Mouse (Mus musculus): Measurements from ENCODE around the gene Rab3ip. TPM values are rescaled to one million over a fixed set of nuclear protein-coding genes. Genes with fewer than 3 reads are reported as not detected.

Rab3ip gene
- polyA plus RNA-seq, 1 experiment from 2014 or later: 15.5 TPM

DNA sequence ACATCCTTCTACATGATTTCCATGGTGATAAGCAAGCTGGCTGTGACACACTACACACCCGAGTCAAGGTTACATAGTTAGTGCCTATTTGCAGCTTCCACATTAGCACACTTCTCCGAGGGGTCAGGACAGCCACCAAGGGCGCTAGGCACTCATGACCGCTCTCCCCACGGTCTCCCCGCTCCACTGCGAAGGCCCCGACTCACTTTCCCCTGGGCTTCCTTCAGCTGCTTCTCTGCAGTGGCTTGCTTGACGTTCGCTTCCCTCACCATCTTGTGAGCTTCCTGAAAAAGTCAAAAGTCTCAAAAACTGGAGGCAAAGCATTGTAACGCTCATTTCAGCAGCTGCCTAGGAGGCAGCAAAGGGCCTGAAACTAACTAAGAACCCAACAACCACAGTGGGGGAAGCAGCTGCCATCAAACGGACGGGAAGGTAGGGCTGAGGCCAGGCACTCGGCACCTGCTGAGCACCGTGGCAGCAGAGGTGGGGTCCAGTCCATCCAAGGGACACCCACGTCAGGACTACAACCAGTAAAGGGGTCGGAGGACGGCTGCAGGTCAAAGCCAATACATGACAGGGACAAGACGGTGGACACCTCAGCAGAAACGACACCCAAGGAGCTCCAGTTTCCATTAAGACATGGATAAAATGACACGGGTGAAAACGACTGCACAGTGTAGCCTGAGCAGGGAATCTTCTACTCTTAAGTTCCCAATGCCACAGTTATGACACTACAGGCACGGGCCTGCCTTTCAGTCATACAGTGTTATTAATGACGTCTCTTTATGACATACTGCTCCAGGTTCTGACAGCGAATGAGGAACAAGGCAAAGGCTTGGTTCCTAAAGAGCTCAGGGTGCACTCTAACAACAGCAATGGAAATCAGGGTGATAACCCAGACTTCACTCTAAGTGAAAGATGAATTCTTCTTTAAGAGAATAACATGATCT is 30.9 kb downstream of the Rab3ip start:
- H3K4me1 ChIP-seq (ENCODE audit: insufficient read depth): no peaks in the 10 kb centered on the region
- no peak overlapping the region for H3K4me3 ChIP-seq (ENCODE audit: low read depth, low read length)
- H3K27ac ChIP-seq (ENCODE audit: low read depth): no peak overlapping the region
- ATAC-seq (no peak), DNase-seq (no peak)
- no peak for TF ChIP-seq EP300 (IDR thresholded peaks at IDR 0.05; ENCODE audit: low read depth)
- peak; percentile 11; the same call in 1 of the 2 replicates for TF ChIP-seq CTCF (IDR thresholded peaks at IDR 0.05; ENCODE audit: low read depth)
- H3K36me3 ChIP-seq (replicated peaks; ENCODE audit: insufficient read depth, low read length): peaks cover 17% of the 10 kb centered on the region
- WGBS (ENCODE audit: insufficient replicate concordance): 72% methylated on average over 25 of the region's 25 CpGs
- no peaks in the 10 kb centered on the region for H3K9me3 ChIP-seq (ENCODE audit: low read length)
- no peaks in the 10 kb centered on the region for H3K27me3 ChIP-seq (ENCODE audit: insufficient read depth, low read length)
- no peak overlapping the region for H3K9ac ChIP-seq (replicated peaks)
- no peak overlapping the region for H3K4me2 ChIP-seq (ENCODE audit: low read depth, low read length)

DNA sequence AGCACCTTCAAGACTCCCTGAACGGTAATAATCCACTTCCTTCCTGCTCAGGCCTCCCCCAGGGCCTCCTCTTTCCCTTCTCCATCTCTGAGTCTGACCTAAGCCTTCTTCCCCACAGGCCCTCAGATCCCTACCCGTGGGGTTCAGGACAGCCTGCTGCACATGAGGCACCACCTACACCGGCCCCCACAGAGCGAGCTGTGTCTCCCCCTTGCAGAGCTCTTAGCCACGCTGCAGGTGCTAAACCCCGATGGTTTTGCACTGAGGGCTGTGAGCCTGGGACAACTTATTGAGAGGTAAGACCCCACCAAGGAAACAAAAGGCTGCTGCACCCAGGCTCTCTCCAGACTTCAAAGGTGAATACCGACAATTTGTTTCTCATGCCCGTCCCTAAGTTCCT is 34.0 kb downstream of the Rab3ip start:
- peaks cover 24% of the 10 kb centered on the region for H3K36me3 ChIP-seq (replicated peaks; ENCODE audit: insufficient read depth, low read length)
- DNase-seq (no peak), ATAC-seq (no peak)
- H3K4me2 ChIP-seq (ENCODE audit: low read depth, low read length): no peak overlapping the region
- TF ChIP-seq EP300 (IDR thresholded peaks at IDR 0.05; ENCODE audit: low read depth) (no peak), CTCF (IDR thresholded peaks at IDR 0.05; ENCODE audit: low read depth) (no peak)
- no peak overlapping the region for H3K27ac ChIP-seq (ENCODE audit: low read depth)
- H3K4me1 ChIP-seq (ENCODE audit: insufficient read depth): no peaks in the 10 kb centered on the region
- no peaks in the 10 kb centered on the region for H3K27me3 ChIP-seq (ENCODE audit: insufficient read depth, low read length)
- no peak overlapping the region for H3K4me3 ChIP-seq (ENCODE audit: low read depth, low read length)
- H3K9ac ChIP-seq (replicated peaks): no peak overlapping the region
- 67% methylated on average over 8 of the region's 8 CpGs for WGBS (ENCODE audit: insufficient replicate concordance)
- H3K9me3 ChIP-seq (ENCODE audit: low read length): no peaks in the 10 kb centered on the region

DNA sequence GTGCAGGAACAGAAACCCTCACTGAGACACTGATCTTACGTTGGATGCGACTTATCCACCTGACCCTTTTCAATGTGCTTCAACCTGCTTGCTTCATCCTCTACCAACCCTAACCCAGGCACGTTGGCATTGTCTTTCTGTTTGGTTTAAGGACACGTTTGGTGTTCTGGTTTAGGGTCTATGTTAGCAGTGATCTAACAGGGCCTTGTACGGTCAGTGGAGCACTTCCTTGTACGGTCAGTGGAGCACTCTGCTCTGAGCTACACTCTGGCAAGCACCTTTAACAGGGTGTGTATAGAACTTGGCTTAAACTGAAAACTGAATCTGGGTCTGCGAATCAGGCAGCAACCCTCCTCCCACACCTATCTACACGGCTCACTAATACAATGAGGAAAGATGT is 35.3 kb downstream of the Rab3ip start:
- H3K9me3 ChIP-seq (ENCODE audit: low read length): no peaks in the 10 kb centered on the region
- no peak overlapping the region for H3K9ac ChIP-seq (replicated peaks)
- WGBS (ENCODE audit: insufficient replicate concordance): 85% methylated on average over 8 of the region's 8 CpGs
- ATAC-seq (no peak), DNase-seq (no peak)
- H3K4me3 ChIP-seq (ENCODE audit: low read depth, low read length): no peak overlapping the region
- no peaks in the 10 kb centered on the region for H3K27me3 ChIP-seq (ENCODE audit: insufficient read depth, low read length)
- H3K4me1 ChIP-seq (ENCODE audit: insufficient read depth): no peaks in the 10 kb centered on the region
- no peak overlapping the region for H3K27ac ChIP-seq (ENCODE audit: low read depth)
- no peak for TF ChIP-seq CTCF (IDR thresholded peaks at IDR 0.05; ENCODE audit: low read depth)
- no peak for TF ChIP-seq EP300 (IDR thresholded peaks at IDR 0.05; ENCODE audit: low read depth)
- peaks cover 31% of the 10 kb centered on the region for H3K36me3 ChIP-seq (replicated peaks; ENCODE audit: insufficient read depth, low read length)
- H3K4me2 ChIP-seq (ENCODE audit: low read depth, low read length): no peak overlapping the region

DNA sequence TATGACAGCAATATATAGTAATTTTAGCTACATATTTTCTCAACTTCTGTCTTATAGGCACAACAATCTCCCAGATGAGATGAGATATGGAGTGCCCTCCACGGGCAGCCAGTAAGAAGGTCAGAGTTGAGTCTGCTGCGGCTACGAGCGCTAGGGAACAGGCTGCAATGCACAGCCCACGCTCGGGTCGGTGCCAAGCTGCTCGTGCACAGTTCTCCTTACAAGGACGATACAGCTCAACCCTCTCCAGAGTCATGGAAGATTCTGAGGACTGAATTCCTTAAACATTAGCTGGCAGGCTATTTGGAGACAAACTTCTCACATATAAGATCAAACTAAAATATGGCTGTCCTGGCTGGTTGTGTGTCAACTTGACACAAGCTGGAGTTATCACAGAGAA is 36.0 kb downstream of the Rab3ip start:
- no peak overlapping the region for H3K4me2 ChIP-seq (ENCODE audit: low read depth, low read length)
- DNase-seq (no peak), ATAC-seq (no peak)
- no peaks in the 10 kb centered on the region for H3K9me3 ChIP-seq (ENCODE audit: low read length)
- H3K27me3 ChIP-seq (ENCODE audit: insufficient read depth, low read length): no peaks in the 10 kb centered on the region
- H3K36me3 ChIP-seq (replicated peaks; ENCODE audit: insufficient read depth, low read length): peaks cover 34% of the 10 kb centered on the region
- no peaks in the 10 kb centered on the region for H3K4me1 ChIP-seq (ENCODE audit: insufficient read depth)
- TF ChIP-seq CTCF (IDR thresholded peaks at IDR 0.05; ENCODE audit: low read depth) (no peak), EP300 (IDR thresholded peaks at IDR 0.05; ENCODE audit: low read depth) (no peak)
- H3K9ac ChIP-seq (replicated peaks): no peak overlapping the region
- H3K4me3 ChIP-seq (ENCODE audit: low read depth, low read length): no peak overlapping the region
- WGBS (ENCODE audit: insufficient replicate concordance): 91% methylated on average over 9 of the region's 9 CpGs
- no peak overlapping the region for H3K27ac ChIP-seq (ENCODE audit: low read depth)

DNA sequence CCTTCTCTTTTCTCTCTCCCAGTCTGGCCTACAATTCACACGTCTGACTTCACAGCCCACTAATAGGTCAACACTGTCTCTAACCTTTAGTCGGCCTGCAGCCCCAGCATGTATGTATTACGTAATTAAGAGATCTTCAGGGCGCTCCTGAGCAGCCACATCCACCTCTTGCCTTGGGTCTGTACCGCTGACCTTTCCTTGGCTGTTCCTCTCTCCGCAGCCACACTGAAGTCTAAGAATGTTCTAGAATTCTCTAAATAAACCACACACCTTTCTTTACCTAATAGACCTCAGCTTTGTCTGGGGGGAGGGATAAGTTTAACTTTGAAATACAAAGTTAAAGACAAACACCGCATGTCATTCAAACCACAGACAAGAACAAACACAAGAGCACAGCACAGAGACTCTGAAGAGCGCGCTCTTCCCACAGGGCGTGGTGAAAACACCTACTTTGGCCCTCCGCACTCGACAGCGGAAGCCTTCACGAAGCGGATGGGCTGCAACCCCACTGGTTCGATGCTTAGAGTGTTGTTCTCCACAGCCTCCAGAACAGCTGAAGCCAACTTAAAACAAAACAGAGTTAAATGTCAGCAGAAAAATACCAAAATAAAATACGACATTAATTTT is 36.8 kb downstream of the Rab3ip start:
- no peak overlapping the region for H3K4me2 ChIP-seq (ENCODE audit: low read depth, low read length)
- DNase-seq (no peak), ATAC-seq (no peak)
- 0 out of 2 replicates have a peak overlapping the region, but pooled peaks have one; percentile 22 for H3K27ac ChIP-seq (ENCODE audit: low read depth)
- no peaks in the 10 kb centered on the region for H3K9me3 ChIP-seq (ENCODE audit: low read length)
- TF ChIP-seq EP300 (IDR thresholded peaks at IDR 0.05; ENCODE audit: low read depth) (no peak), CTCF (IDR thresholded peaks at IDR 0.05; ENCODE audit: low read depth) (no peak)
- H3K9ac ChIP-seq (replicated peaks): no peak overlapping the region
- WGBS (ENCODE audit: insufficient replicate concordance): 72% methylated on average over 17 of the region's 17 CpGs
- no peaks in the 10 kb centered on the region for H3K27me3 ChIP-seq (ENCODE audit: insufficient read depth, low read length)
- no peak overlapping the region for H3K4me3 ChIP-seq (ENCODE audit: low read depth, low read length)
- H3K4me1 ChIP-seq (ENCODE audit: insufficient read depth): no peaks in the 10 kb centered on the region
- H3K36me3 ChIP-seq (replicated peaks; ENCODE audit: insufficient read depth, low read length): peaks cover 29% of the 10 kb centered on the region

DNA sequence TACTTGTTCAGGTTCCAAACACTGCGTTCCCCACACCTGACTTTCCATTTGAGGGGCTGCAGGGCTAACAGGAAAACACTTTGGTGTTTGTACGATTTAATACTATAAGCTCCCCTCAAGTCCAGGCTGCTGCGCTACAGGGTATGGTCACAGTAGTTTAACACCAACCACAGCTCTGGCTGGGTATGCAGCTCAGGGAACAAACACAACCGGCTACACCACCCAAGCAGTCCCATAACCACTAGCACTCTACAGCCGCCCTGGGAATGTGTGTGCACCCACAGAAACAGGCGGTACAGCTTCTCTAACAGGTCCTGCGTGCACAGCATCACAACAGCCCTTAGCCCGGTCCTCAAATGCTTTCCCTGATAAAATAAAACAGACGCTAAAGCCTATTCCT is 37.7 kb downstream of the Rab3ip start:
- 85% methylated on average over 9 of the region's 9 CpGs for WGBS (ENCODE audit: insufficient replicate concordance)
- no peaks in the 10 kb centered on the region for H3K9me3 ChIP-seq (ENCODE audit: low read length)
- no peak for ATAC-seq
- TF ChIP-seq EP300 (IDR thresholded peaks at IDR 0.05; ENCODE audit: low read depth) (no peak), CTCF (IDR thresholded peaks at IDR 0.05; ENCODE audit: low read depth) (no peak)
- H3K4me2 ChIP-seq (ENCODE audit: low read depth, low read length): no peak overlapping the region
- no peak for DNase-seq
- H3K27ac ChIP-seq (ENCODE audit: low read depth): no peak overlapping the region
- no peaks in the 10 kb centered on the region for H3K4me1 ChIP-seq (ENCODE audit: insufficient read depth)
- no peaks in the 10 kb centered on the region for H3K27me3 ChIP-seq (ENCODE audit: insufficient read depth, low read length)
- H3K36me3 ChIP-seq (replicated peaks; ENCODE audit: insufficient read depth, low read length): peaks cover 22% of the 10 kb centered on the region
- H3K4me3 ChIP-seq (ENCODE audit: low read depth, low read length): no peak overlapping the region
- no peak overlapping the region for H3K9ac ChIP-seq (replicated peaks)
